Mouse (Mus musculus) intestine, embryonic 14.5 days (tissue): Measurements from ENCODE around the gene Pdzd2. TPM values are rescaled to one million over a fixed set of nuclear protein-coding genes. Genes with fewer than 3 reads are reported as not detected.
A peak's percentile ranks its signal among the peaks of the same experiment; 100 is the strongest.

Source experiments
- ATAC-seq: fragments of 200-750 bp; cut with Nextera tagmentation; replicated peaks from 2 replicates; pipeline ENCODE4 v1.8.0; 2017; ENCODE audit warnings: low read depth, moderate number of reproducible peaks, moderate TSS enrichment, moderate library complexity; ENCODE audit not compliant: low FRiP score, low TSS enrichment
- DNase-seq: peaks from one replicate; pipeline ENCODE4 v3.0.0-alpha.2; 2018; ENCODE audit warnings: low spot score
- H3K27ac ChIP-seq: fragments of 300-500 bp; sonication (generic); 2 replicates; pipeline ENCODE4 v1.5.1; 2014; ENCODE audit warnings: low read depth, mild to moderate bottlenecking, control low read depth
- H3K27me3 ChIP-seq: fragments of 300-500 bp; sonication (generic); replicated peaks from 2 replicates; pipeline ENCODE4 v1.6.1; 2014; ENCODE audit warnings: low read length, control low read depth; ENCODE audit not compliant: control insufficient read depth, insufficient read depth
- H3K36me3 ChIP-seq: fragments of 300-500 bp; sonication (generic); 2 replicates; pipeline ENCODE4 v1.6.1; 2014; ENCODE audit warnings: low read length, control low read depth; ENCODE audit not compliant: control insufficient read depth, insufficient read depth
- H3K4me1 ChIP-seq: fragments of 300-500 bp; sonication (generic); replicated peaks from 2 replicates; pipeline ENCODE4 v1.6.1; 2014; ENCODE audit warnings: low read length, control low read depth, mixed read lengths; ENCODE audit not compliant: control insufficient read depth, insufficient read depth
- H3K4me2 ChIP-seq: fragments of 300-500 bp; sonication (generic); 2 replicates; pipeline ENCODE4 v1.6.1; 2014; ENCODE audit warnings: low read length
- H3K4me3 ChIP-seq: fragments of 300-500 bp; sonication (generic); 2 replicates; pipeline ENCODE4 v1.5.1; 2014; ENCODE audit warnings: low read depth, low read length, control low read depth, mixed read lengths
- H3K9ac ChIP-seq: fragments of 300-500 bp; sonication (generic); 2 replicates; pipeline ENCODE4 v1.6.1; 2014; ENCODE audit warnings: mild to moderate bottlenecking, low read length
- H3K9me3 ChIP-seq: fragments of 300-500 bp; sonication (generic); 2 replicates; pipeline ENCODE4 v1.6.1; 2016; ENCODE audit warnings: low read length, control low read depth; ENCODE audit not compliant: control insufficient read depth
- WGBS: fragments of 180-500 bp; shearing (Covaris S2); extraction: QIAGEN DNeasy Blood & Tissue Kit; methylation state at CpG from one replicate; pipeline ENCODE4 v1.1.7; 2014; 5-methylcytosine and 5-hydroxymethylcytosine counted together
- polyA plus RNA-seq: library from polyadenylated mRNA; unstranded; fragments of >200 nt; fragmentation: Nextera tagmentation; extraction: Ambion mirVana; gene quantifications from 2 replicates; pipeline ENCODE4 v1.2.1, GENCODE M21; 2014

Pdzd2 gene
- polyA plus RNA-seq, 1 experiment from 2014 or later = 16.2 TPM

GRCm38 (mm10) chr15:12674026-12674425 lies 65.7 kb downstream of the Pdzd2 start:
- ATAC-seq = no peak
- 81% methylated on average over 5 of the region's 5 CpGs for WGBS

DNA sequence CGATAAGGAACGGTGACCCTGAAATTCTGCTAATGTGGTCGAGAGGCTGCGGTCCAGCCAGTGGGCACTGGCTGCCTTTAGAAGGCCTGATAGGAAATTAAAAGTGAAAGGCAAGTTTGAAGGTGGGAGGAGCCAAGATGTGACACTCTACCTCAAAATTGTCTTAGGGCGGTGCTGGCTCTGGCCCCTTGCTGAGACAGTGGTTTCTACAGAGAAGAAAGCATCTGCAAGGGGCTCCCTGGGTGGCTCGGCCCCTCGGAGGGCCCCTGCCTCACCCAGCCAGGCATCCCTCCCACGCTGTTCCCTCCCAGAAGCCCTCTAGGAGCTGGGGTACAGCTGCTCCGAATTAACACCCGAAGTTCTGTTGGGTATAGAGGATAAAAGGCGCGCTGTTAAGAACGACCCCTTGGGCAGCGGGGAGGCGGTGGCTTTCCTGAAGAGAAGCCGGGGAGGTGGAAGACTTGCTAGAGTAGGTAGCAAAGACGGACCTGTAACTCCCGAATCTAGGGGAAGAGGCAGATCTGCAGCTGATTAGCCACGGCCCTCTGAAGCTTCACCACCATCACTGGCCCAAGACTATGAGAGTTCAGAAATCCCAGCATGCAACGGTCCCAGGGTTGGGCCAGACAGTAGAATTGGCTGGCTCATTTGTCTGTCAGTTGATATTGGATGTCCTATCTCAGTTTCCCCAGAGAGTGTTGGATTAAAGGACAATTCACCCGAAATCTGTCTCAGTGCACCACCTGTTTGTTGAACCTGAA lies 71.8 kb downstream of the Pdzd2 start:
- 37% methylated on average over 21 of the region's 21 CpGs for WGBS
- Histone ChIP-seq H3K4me3 (0 out of 2 replicates have a peak overlapping the region, but pooled peaks have one; percentile 1), H3K27me3 (no peaks in the 10 kb centered on the region), H3K27ac (no peak overlapping the region), H3K9ac (no peak overlapping the region), H3K4me2 (peak overlapping the region; percentile 23; the same call in 1 of the 2 replicates), H3K36me3 (no peaks in the 10 kb centered on the region), H3K9me3 (no peaks in the 10 kb centered on the region), H3K4me1 (no peaks in the 10 kb centered on the region)
- ATAC-seq (no peak), DNase-seq (no peak)

More at GRCm38 (mm10) chr15:12674026-12674425, 65.7 kb downstream of the Pdzd2 start:
- Histone ChIP-seq H3K36me3 (no peaks in the 10 kb centered on the region), H3K27ac (no peak overlapping the region), H3K4me1 (no peaks in the 10 kb centered on the region), H3K4me3 (no peak overlapping the region), H3K9me3 (no peaks in the 10 kb centered on the region), H3K27me3 (no peaks in the 10 kb centered on the region), H3K4me2 (no peak overlapping the region), H3K9ac (no peak overlapping the region)
- DNase-seq = no peak

DNA sequence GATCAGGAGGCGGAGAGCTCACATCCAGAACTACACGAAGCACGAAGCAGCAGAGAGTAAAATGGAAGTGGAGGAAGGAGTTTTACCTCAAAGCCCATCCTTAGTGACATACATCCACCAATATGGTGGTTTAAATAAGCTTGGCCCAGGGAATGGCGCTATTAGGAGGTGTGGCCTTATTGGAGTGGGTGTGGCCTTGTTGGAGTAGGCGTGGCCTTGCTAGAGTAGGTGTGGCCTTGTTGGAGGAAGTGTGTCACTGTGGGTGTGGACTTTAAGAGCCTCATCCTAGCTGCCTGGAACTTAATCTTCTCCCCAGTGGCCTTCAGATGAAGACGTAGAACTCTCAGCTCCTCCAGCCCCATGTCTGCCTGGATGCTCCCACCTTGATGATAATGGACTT lies 73.8 kb downstream of the Pdzd2 start:
- Histone ChIP-seq H3K9me3 (no peaks in the 10 kb centered on the region), H3K27ac (no peak overlapping the region), H3K4me1 (no peaks in the 10 kb centered on the region), H3K4me2 (no peak overlapping the region), H3K27me3 (no peaks in the 10 kb centered on the region), H3K36me3 (no peaks in the 10 kb centered on the region), H3K9ac (no peak overlapping the region), H3K4me3 (no peak overlapping the region)
- DNase-seq (peak; percentile 44), ATAC-seq (no peak)
- WGBS = 86% methylated on average over 6 of the region's 6 CpGs

DNA sequence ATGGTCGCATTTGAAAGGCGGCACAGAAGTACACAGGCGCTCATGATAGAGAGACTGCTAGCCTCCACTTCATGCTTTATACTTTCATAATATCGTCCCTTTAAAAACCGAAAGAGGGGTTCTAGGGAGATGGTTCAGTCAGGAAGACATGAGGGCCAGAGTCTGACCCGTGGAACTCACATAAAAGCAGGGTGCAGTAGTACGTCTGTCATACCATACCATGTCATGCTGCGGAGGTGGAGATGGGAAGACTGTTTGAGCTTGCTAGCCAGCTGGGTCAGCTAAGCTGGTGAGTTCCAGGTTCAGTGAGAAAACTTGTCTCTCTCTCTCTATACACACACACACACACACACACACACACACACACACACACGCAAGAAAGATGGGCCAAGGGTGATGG lies 76.4 kb downstream of the Pdzd2 start:
- Histone ChIP-seq H3K4me3 (no peak overlapping the region), H3K4me1 (no peaks in the 10 kb centered on the region), H3K9me3 (no peaks in the 10 kb centered on the region), H3K36me3 (no peaks in the 10 kb centered on the region), H3K9ac (no peak overlapping the region), H3K27ac (no peak overlapping the region), H3K4me2 (no peak overlapping the region), H3K27me3 (no peaks in the 10 kb centered on the region)
- 92% methylated on average over 9 of the region's 9 CpGs for WGBS
- ATAC-seq (no peak), DNase-seq (peak; percentile 18)

GRCm38 (mm10) chr15:12660320-12660719 lies 79.4 kb downstream of the Pdzd2 start:
- 78% methylated on average over 9 of the region's 9 CpGs for WGBS
- H3K4me2 ChIP-seq = no peak overlapping the region
- no peak overlapping the region for H3K4me3 ChIP-seq
- ATAC-seq (no peak), DNase-seq (peak; percentile 41)
- H3K9ac ChIP-seq = no peak overlapping the region
- no peaks in the 10 kb centered on the region for H3K9me3 ChIP-seq
- H3K36me3 ChIP-seq = no peaks in the 10 kb centered on the region
- no peaks in the 10 kb centered on the region for H3K4me1 ChIP-seq
- no peak overlapping the region for H3K27ac ChIP-seq
- H3K27me3 ChIP-seq = no peaks in the 10 kb centered on the region

GRCm38 (mm10) chr15:12655959-12656662 lies 83.6 kb downstream of the Pdzd2 start:
- no peak overlapping the region for H3K4me2 ChIP-seq
- ATAC-seq = no peak

DNA sequence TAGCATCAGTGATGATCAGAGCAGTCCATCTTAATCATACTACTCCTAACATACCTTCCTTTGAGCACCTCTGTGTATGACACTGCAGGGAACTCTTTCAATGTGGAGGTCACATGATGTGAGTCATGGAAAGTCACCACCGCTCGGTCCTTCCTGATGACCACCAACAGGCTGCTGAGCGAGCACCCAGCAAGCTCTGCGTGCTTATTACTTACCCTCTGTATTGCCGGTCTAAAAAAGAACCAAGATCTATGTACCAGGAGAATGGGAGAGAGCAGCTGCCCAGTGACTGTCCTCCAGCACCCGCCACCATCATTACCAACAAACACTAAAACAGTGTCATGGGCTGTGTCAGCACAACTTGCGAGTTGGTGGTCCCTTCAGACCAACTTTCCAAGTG lies 84.4 kb downstream of the Pdzd2 start:
- 92% methylated on average over 7 of the region's 7 CpGs for WGBS
- Histone ChIP-seq H3K27ac (no peak overlapping the region), H3K9me3 (no peaks in the 10 kb centered on the region), H3K4me3 (no peak overlapping the region), H3K27me3 (no peaks in the 10 kb centered on the region), H3K9ac (no peak overlapping the region), H3K4me2 (no peak overlapping the region), H3K4me1 (no peaks in the 10 kb centered on the region), H3K36me3 (no peaks in the 10 kb centered on the region)
- ATAC-seq = no peak
- DNase-seq = peak; percentile 7

More at GRCm38 (mm10) chr15:12655959-12656662, 83.6 kb downstream of the Pdzd2 start:
- Histone ChIP-seq H3K9ac (no peak overlapping the region), H3K9me3 (no peaks in the 10 kb centered on the region), H3K27me3 (no peaks in the 10 kb centered on the region), H3K4me3 (no peak overlapping the region), H3K27ac (no peak overlapping the region), H3K36me3 (no peaks in the 10 kb centered on the region), H3K4me1 (no peaks in the 10 kb centered on the region)
- WGBS = 67% methylated on average over 6 of the region's 6 CpGs
- DNase-seq = peak; percentile 35

DNA sequence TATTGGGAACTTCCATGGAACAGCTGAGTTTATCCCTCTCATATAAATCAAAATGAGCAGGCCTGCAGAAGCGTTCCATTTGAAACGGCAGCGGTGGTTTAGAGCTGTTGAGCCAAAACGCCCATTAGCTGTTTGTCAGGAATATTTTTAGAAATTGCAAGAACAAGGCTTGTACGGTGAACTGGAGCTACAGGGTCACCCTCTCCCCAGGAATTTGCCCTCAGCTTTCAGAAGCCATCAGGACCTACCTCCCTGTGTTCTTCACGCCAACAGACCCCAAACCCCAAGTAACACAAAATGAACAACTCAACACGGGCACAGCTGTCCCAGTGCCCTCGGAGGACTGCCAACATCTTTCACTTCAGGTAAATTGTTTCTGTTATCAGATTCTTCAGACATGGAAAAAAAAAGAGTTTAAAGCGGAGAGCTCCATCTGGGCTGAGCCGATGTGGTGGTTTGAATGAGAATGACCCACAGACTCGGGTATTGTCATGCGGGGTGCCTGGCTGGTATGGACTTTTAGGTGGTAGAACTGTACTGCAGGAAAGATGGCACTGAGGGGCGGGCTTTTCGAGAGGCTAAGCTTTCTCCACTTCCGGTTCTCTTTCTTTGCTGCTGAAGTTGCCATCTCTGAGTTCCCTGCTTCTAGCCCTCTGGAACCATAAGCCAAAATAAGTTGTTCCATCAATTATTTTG lies 87.2 kb downstream of the Pdzd2 start:
- WGBS = 56% methylated on average over 15 of the region's 15 CpGs
- Histone ChIP-seq H3K4me1 (no peaks in the 10 kb centered on the region), H3K27me3 (no peaks in the 10 kb centered on the region), H3K9ac (no peak overlapping the region), H3K9me3 (no peaks in the 10 kb centered on the region), H3K27ac (no peak overlapping the region), H3K4me2 (no peak overlapping the region), H3K4me3 (no peak overlapping the region), H3K36me3 (no peaks in the 10 kb centered on the region)
- no peak for DNase-seq
- ATAC-seq = no peak
